Mouse (Mus musculus) embryonic facial prominence, embryonic 11.5 days (tissue): Measurements from ENCODE around the gene Ubtd1. TPM values are rescaled to one million over a fixed set of nuclear protein-coding genes. Genes with fewer than 3 reads are reported as not detected.
A peak's percentile ranks its signal among the peaks of the same experiment; 100 is the strongest.

Experiments used
- ATAC-seq: fragments of 200-750 bp; cut with Nextera tagmentation; replicated peaks from 2 replicates; pipeline ENCODE4 v1.8.0; 2017; ENCODE audit warnings: low read depth; ENCODE audit not compliant: insufficient number of reproducible peaks, low FRiP score, low TSS enrichment
- DNase-seq: peaks from one replicate; pipeline ENCODE4 v3.0.0-alpha.2; 2015; ENCODE audit warnings: low spot score
- H3K27ac ChIP-seq: fragments of 300-500 bp; sonication (generic); replicated peaks from 2 replicates; pipeline ENCODE4 v1.5.1; 2014; ENCODE audit warnings: mild to moderate bottlenecking, low read depth, low read length, control low read depth
- H3K27me3 ChIP-seq: fragments of 300-500 bp; sonication (generic); 2 replicates; pipeline ENCODE4 v1.6.1; 2014; ENCODE audit warnings: mild to moderate bottlenecking, low read length, moderate library complexity, mixed read lengths; ENCODE audit not compliant: control insufficient read depth, insufficient read depth
- H3K36me3 ChIP-seq: fragments of 300-500 bp; sonication (generic); replicated peaks from 2 replicates; pipeline ENCODE4 v1.6.1; 2014; ENCODE audit warnings: low read depth, mild to moderate bottlenecking, low read length, moderate library complexity, mixed read lengths; ENCODE audit not compliant: control insufficient read depth, insufficient read depth
- H3K4me1 ChIP-seq: fragments of 300-500 bp; sonication (generic); 2 replicates; pipeline ENCODE4 v1.6.1; 2014; ENCODE audit warnings: low read length, mixed read lengths; ENCODE audit not compliant: control insufficient read depth, insufficient read depth
- H3K4me2 ChIP-seq: fragments of 300-500 bp; sonication (generic); 2 replicates; pipeline ENCODE4 v1.6.1; 2014; ENCODE audit warnings: low read depth, mild to moderate bottlenecking, control low read depth, low read length, moderate library complexity
- H3K4me3 ChIP-seq: fragments of 300-500 bp; sonication (generic); 2 replicates; pipeline ENCODE4 v1.5.1; 2014; ENCODE audit warnings: low read depth, low read length, control low read depth
- H3K9ac ChIP-seq: fragments of 300-500 bp; sonication (generic); replicated peaks from 2 replicates; pipeline ENCODE4 v1.6.1; 2014; ENCODE audit warnings: mild to moderate bottlenecking, control low read depth, low read length
- H3K9me3 ChIP-seq: fragments of 300-500 bp; sonication (generic); replicated peaks from 2 replicates; pipeline ENCODE4 v1.6.1; 2016; ENCODE audit warnings: mild to moderate bottlenecking, low read length, inconsistent platforms, mixed read lengths; ENCODE audit not compliant: control insufficient read depth
- WGBS: fragments of 180-500 bp; shearing (Covaris S2); extraction: QIAGEN DNeasy Blood & Tissue Kit; methylation state at CpG from one replicate; pipeline ENCODE4 v1.1.7; 2014; 5-methylcytosine and 5-hydroxymethylcytosine counted together
- polyA plus RNA-seq: library from polyadenylated mRNA; unstranded; fragments of >200 nt; fragmentation: Nextera tagmentation; extraction: Ambion mirVana; gene quantifications from 2 replicates; pipeline ENCODE4 v1.2.1, GENCODE M21; 2014

The Ubtd1 gene
- polyA plus RNA-seq, 1 experiment from 2014 or later = 7.1 TPM

DNA sequence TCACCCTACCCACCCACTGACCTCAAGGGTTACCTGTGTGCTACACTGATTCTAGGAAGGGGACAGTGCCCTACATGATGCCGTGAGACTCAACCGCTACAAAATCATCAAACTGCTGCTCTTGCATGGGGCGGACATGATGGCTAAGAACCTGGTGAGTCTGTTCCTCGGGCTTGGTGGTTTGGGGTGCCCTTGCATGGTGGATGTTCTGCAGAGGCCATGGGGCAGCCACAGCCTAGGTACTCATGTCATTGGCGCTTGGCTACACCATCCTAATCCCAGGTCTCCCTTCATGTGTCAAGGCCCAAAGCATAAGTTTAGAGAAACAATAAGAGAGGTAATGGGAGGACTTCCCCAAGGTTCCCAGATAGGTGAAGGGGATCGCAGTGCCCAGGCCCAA lies 62.4 kb downstream of the Ubtd1 start:
- no peak for DNase-seq
- H3K4me2 ChIP-seq = no peak overlapping the region
- H3K36me3 ChIP-seq = no peaks in the 10 kb centered on the region
- no peak for ATAC-seq
- H3K27me3 ChIP-seq = no peaks in the 10 kb centered on the region
- 94% methylated on average over 6 of the region's 6 CpGs for WGBS
- H3K27ac ChIP-seq = no peak overlapping the region
- H3K4me1 ChIP-seq = no peaks in the 10 kb centered on the region
- no peak overlapping the region for H3K9ac ChIP-seq
- H3K9me3 ChIP-seq = no peaks in the 10 kb centered on the region
- no peak overlapping the region for H3K4me3 ChIP-seq

DNA sequence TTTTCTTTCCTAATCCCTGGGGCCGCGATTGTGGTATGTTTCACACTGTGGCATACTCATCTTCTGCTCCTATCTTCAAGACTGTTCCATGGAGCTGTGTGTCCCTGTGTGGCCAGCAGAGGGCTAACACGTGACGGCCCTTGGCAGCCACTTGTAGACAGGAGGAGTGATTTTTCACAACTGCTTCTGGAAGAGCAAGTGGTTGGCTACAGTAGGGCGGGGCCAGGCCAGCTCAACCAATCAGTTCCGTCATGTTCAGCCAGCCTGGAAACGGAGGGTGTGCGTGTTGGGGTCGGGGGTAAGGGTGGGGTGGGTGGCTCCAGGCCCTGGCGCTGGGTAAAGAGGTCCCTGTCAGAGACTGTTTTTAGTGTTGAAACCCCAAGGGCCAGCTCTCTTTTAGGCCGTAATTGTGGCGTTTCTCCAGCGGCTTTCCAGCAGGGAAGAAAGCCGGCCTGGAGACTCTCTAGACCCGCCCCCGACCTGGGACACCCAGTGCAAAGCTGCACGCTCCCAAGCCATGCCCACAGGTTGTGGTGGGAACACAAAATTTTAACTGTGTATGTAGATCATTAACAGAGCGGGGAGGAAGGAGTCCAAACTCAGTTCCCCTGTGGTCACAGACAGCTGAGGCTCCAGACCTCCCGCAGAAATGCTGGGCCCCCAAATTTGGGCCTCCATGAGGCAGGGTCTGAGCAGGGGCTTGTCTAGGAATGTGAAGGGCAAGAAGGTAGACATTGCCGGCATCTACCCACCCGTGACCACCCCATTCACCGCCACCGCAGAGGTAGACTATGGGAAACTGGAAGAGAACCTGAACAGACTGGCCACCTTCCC lies 63.9 kb downstream of the Ubtd1 start, which contains the start of gene Hoga1:
TSS of gene Hoga1 (plus strand) at position 342 of the 834 bp plus-strand sequence.
- WGBS = 26% methylated on average over 23 of the region's 23 CpGs
- Histone ChIP-seq H3K4me3 (peak within 1 kb of the TSS; percentile 26), H3K4me1 (no peaks in the 10 kb centered on the region), H3K9ac (peak within 1 kb of the TSS; percentile 39), H3K27ac (no peak within 1 kb of the TSS), H3K27me3 (no peaks in the 10 kb centered on the region), H3K4me2 (peak within 1 kb of the TSS; percentile 45), H3K9me3 (no peaks in the 10 kb centered on the region), H3K36me3 (no peaks in the 10 kb centered on the region)
- peak; percentile 89 for ATAC-seq
- peak; percentile 85 for DNase-seq

- H3K27ac ChIP-seq = no peak overlapping the region
- H3K4me1 ChIP-seq = no peaks in the 10 kb centered on the region
- H3K9me3 ChIP-seq = no peaks in the 10 kb centered on the region
- H3K36me3 ChIP-seq = no peaks in the 10 kb centered on the region
- ATAC-seq (no peak), DNase-seq (no peak)
- no peaks in the 10 kb centered on the region for H3K27me3 ChIP-seq
- 78% methylated on average over 1 of the region's 1 CpGs for WGBS
- H3K4me3 ChIP-seq = no peak overlapping the region
- no peak overlapping the region for H3K4me2 ChIP-seq
- no peak overlapping the region for H3K9ac ChIP-seq
Observed at GRCm38 (mm10) chr19:42050251-42050650, 68.7 kb downstream of the Ubtd1 start.

GRCm38 (mm10) chr19:42051351-42051750 lies 69.8 kb downstream of the Ubtd1 start:
- Histone ChIP-seq H3K4me2 (no peak overlapping the region), H3K27me3 (no peaks in the 10 kb centered on the region), H3K4me3 (no peak overlapping the region), H3K4me1 (no peaks in the 10 kb centered on the region), H3K36me3 (no peaks in the 10 kb centered on the region), H3K9me3 (no peaks in the 10 kb centered on the region), H3K27ac (no peak overlapping the region), H3K9ac (no peak overlapping the region)
- DNase-seq = no peak
- no peak for ATAC-seq
- 79% methylated on average over 3 of the region's 3 CpGs for WGBS

DNA sequence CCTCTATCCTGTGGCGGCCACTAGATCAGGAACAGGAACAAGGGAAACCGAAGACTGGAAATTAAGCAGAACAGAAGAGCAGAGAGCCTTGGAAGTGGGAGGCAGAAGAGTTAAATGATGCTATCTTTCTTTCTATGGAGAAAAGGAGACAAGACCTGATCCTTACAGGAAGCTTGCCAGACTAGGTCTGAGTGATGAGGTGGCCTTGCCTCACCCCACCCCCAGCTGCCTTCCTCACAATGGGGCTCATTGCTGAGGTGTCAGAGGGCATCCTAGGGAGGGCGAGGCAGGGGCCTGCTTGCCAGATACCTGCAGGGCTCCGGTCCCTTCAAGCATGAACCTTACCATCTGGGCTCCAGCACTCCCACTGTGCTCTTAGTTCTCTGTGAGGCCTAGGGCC lies 70.4 kb downstream of the Ubtd1 start, which contains the start of gene 4933411K16Rik:
TSS of gene 4933411K16Rik (plus strand) at position 301 of the 400 bp plus-strand sequence.
- no peak for ATAC-seq
- no peak within 1 kb of the TSS for H3K4me3 ChIP-seq
- no peaks in the 10 kb centered on the region for H3K9me3 ChIP-seq
- DNase-seq = no peak
- no peaks in the 10 kb centered on the region for H3K27me3 ChIP-seq
- no peaks in the 10 kb centered on the region for H3K36me3 ChIP-seq
- no peak within 1 kb of the TSS for H3K27ac ChIP-seq
- H3K4me1 ChIP-seq = no peaks in the 10 kb centered on the region
- WGBS = 67% methylated on average over 4 of the region's 4 CpGs
- H3K4me2 ChIP-seq = no peak within 1 kb of the TSS
- H3K9ac ChIP-seq = no peak within 1 kb of the TSS

- Histone ChIP-seq H3K27me3 (no peaks in the 10 kb centered on the region), H3K9me3 (no peaks in the 10 kb centered on the region), H3K36me3 (no peaks in the 10 kb centered on the region), H3K4me1 (no peaks in the 10 kb centered on the region), H3K9ac (no peak overlapping the region), H3K27ac (no peak overlapping the region), H3K4me2 (no peak overlapping the region), H3K4me3 (no peak overlapping the region)
- WGBS = 87% methylated on average over 6 of the region's 6 CpGs
- DNase-seq = no peak
- no peak for ATAC-seq
Observed at GRCm38 (mm10) chr19:42054255-42054654, 72.7 kb downstream of the Ubtd1 start.

DNA sequence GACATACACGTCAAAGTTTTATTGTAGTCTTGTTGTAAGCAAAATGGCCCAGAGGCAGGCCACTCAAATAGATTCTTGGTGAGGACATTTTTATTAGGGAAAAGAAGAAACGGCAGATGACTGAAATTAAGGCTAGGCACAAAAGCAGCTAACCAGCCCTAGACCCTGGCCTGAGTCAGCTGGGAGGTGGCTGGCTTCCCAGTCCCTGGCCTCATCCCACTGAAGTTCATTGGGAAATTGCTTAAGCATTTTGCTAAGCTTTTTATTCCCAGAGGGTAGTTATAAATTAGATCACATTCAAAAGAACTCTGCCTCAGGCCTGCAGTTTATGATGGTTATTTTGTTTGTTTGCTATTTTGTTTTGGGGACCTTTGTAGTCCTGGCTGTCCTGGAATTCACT lies 74.3 kb downstream of the Ubtd1 start:
- Histone ChIP-seq H3K9me3 (no peaks in the 10 kb centered on the region), H3K4me2 (no peak overlapping the region), H3K27ac (no peak overlapping the region), H3K4me3 (no peak overlapping the region), H3K36me3 (no peaks in the 10 kb centered on the region), H3K4me1 (no peaks in the 10 kb centered on the region), H3K27me3 (no peaks in the 10 kb centered on the region), H3K9ac (no peak overlapping the region)
- DNase-seq (no peak), ATAC-seq (no peak)
- 79% methylated on average over 2 of the region's 2 CpGs for WGBS

GRCm38 (mm10) chr19:42056719-42057409 lies 75.3 kb downstream of the Ubtd1 start:
- H3K27ac ChIP-seq = no peak overlapping the region
- no peak overlapping the region for H3K4me2 ChIP-seq
- DNase-seq = no peak
- H3K4me3 ChIP-seq = no peak overlapping the region
- ATAC-seq = no peak
- H3K27me3 ChIP-seq = no peaks in the 10 kb centered on the region
- H3K36me3 ChIP-seq = no peaks in the 10 kb centered on the region
- H3K9me3 ChIP-seq = no peaks in the 10 kb centered on the region
- no peak overlapping the region for H3K9ac ChIP-seq
- H3K4me1 ChIP-seq = no peaks in the 10 kb centered on the region
- 85% methylated on average over 6 of the region's 6 CpGs for WGBS
